Mouse (Mus musculus): Measurements from ENCODE around the gene Snx9. TPM values are rescaled to one million over a fixed set of nuclear protein-coding genes. Genes with fewer than 3 reads are reported as not detected.
A peak's percentile ranks its signal among the peaks of the same experiment; 100 is the strongest.

The Snx9 gene
- 37.5 and 40.9 TPM in 2 replicates for polyA plus RNA-seq (2014; fragmentation: Nextera tagmentation; extraction: Ambion mirVana)

- 0% methylated on average over 13 of the region's 131 CpGs for WGBS
- ATAC-seq (ENCODE audit: low read depth) (peak; percentile 89), DNase-seq (ENCODE audit: low spot score) (peak; percentile 77)
- Histone ChIP-seq H3K4me3 (ENCODE audit: low read depth, low read length) (peak within 1 kb of the TSS; percentile 86), H3K9ac (ENCODE audit: low read depth, low read length) (peak within 1 kb of the TSS; percentile 98), H3K27me3 (replicated peaks; ENCODE audit: control insufficient read depth, insufficient read depth, low read length) (no peaks in the 10 kb centered on the region), H3K4me1 (ENCODE audit: control insufficient read depth, insufficient read depth, low read length) (peaks cover 18% of the 10 kb centered on the region), H3K4me2 (ENCODE audit: low read depth, low read length) (peak within 1 kb of the TSS; percentile 77), H3K27ac (replicated peaks; ENCODE audit: low read depth, low read length) (peak within 1 kb of the TSS; percentile 98), H3K9me3 (ENCODE audit: control insufficient read depth, low read length) (no peaks in the 10 kb centered on the region), H3K36me3 (ENCODE audit: control insufficient read depth, insufficient read depth, low read length) (no peaks in the 10 kb centered on the region)
These were observed at the start of gene Snx9 for GRCm38 (mm10) chr17:5841128-5841942. Gene Snx9 (plus strand): TSS chr17:5841329.

GRCm38 (mm10) chr17:5792164-5792791 is 48.9 kb upstream of the Snx9 start:
- no peaks in the 10 kb centered on the region for H3K27me3 ChIP-seq (replicated peaks; ENCODE audit: control insufficient read depth, insufficient read depth, low read length)
- H3K4me1 ChIP-seq (ENCODE audit: control insufficient read depth, insufficient read depth, low read length), result peaks cover 3% of the 10 kb centered on the region
- no peak overlapping the region for H3K27ac ChIP-seq (replicated peaks; ENCODE audit: low read depth, low read length)
- no peaks in the 10 kb centered on the region for H3K36me3 ChIP-seq (ENCODE audit: control insufficient read depth, insufficient read depth, low read length)
- DNase-seq (ENCODE audit: low spot score), result no peak
- WGBS, result 84% methylated on average over 11 of the region's 12 CpGs
- H3K4me2 ChIP-seq (ENCODE audit: low read depth, low read length), result no peak overlapping the region
- no peak overlapping the region for H3K4me3 ChIP-seq (ENCODE audit: low read depth, low read length)
- H3K9ac ChIP-seq (ENCODE audit: low read depth, low read length), result no peak overlapping the region
- ATAC-seq (ENCODE audit: low read depth), result no peak
- H3K9me3 ChIP-seq (ENCODE audit: control insufficient read depth, low read length), result no peaks in the 10 kb centered on the region

GRCm38 (mm10) chr17:5793593-5793992 is 47.5 kb upstream of the Snx9 start:
- no peaks in the 10 kb centered on the region for H3K9me3 ChIP-seq (ENCODE audit: control insufficient read depth, low read length)
- H3K27ac ChIP-seq (replicated peaks; ENCODE audit: low read depth, low read length), result no peak overlapping the region
- no peak for DNase-seq (ENCODE audit: low spot score)
- WGBS, result 75% methylated on average over 4 of the region's 4 CpGs
- ATAC-seq (ENCODE audit: low read depth), result no peak
- H3K4me1 ChIP-seq (ENCODE audit: control insufficient read depth, insufficient read depth, low read length), result peaks cover 6% of the 10 kb centered on the region
- H3K36me3 ChIP-seq (ENCODE audit: control insufficient read depth, insufficient read depth, low read length), result no peaks in the 10 kb centered on the region
- H3K4me3 ChIP-seq (ENCODE audit: low read depth, low read length), result no peak overlapping the region
- no peak overlapping the region for H3K4me2 ChIP-seq (ENCODE audit: low read depth, low read length)
- no peak overlapping the region for H3K9ac ChIP-seq (ENCODE audit: low read depth, low read length)
- no peaks in the 10 kb centered on the region for H3K27me3 ChIP-seq (replicated peaks; ENCODE audit: control insufficient read depth, insufficient read depth, low read length)

- H3K4me2 ChIP-seq (ENCODE audit: low read depth, low read length), result no peak overlapping the region
- ATAC-seq (ENCODE audit: low read depth) (no peak), DNase-seq (ENCODE audit: low spot score) (no peak)
- no peaks in the 10 kb centered on the region for H3K36me3 ChIP-seq (ENCODE audit: control insufficient read depth, insufficient read depth, low read length)
- no peak overlapping the region for H3K4me3 ChIP-seq (ENCODE audit: low read depth, low read length)
- no peak overlapping the region for H3K9ac ChIP-seq (ENCODE audit: low read depth, low read length)
- 47% methylated on average over 5 of the region's 5 CpGs for WGBS
- no peaks in the 10 kb centered on the region for H3K27me3 ChIP-seq (replicated peaks; ENCODE audit: control insufficient read depth, insufficient read depth, low read length)
- H3K9me3 ChIP-seq (ENCODE audit: control insufficient read depth, low read length), result no peaks in the 10 kb centered on the region
- H3K4me1 ChIP-seq (ENCODE audit: control insufficient read depth, insufficient read depth, low read length), result peaks cover 6% of the 10 kb centered on the region
- H3K27ac ChIP-seq (replicated peaks; ENCODE audit: low read depth, low read length), result no peak overlapping the region
These were observed 46.9 kb upstream of the Snx9 start for GRCm38 (mm10) chr17:5794276-5794675.

- peaks cover 6% of the 10 kb centered on the region for H3K4me1 ChIP-seq (ENCODE audit: control insufficient read depth, insufficient read depth, low read length)
These were observed 45.8 kb upstream of the Snx9 start for GRCm38 (mm10) chr17:5795369-5795768.

GRCm38 (mm10) chr17:5795878-5796277 is 45.3 kb upstream of the Snx9 start:
- DNase-seq (ENCODE audit: low spot score), result peak; percentile 96
- Histone ChIP-seq H3K27ac (replicated peaks; ENCODE audit: low read depth, low read length) (no peak overlapping the region), H3K4me3 (ENCODE audit: low read depth, low read length) (no peak overlapping the region), H3K27me3 (replicated peaks; ENCODE audit: control insufficient read depth, insufficient read depth, low read length) (no peaks in the 10 kb centered on the region), H3K36me3 (ENCODE audit: control insufficient read depth, insufficient read depth, low read length) (no peaks in the 10 kb centered on the region), H3K9me3 (ENCODE audit: control insufficient read depth, low read length) (no peaks in the 10 kb centered on the region), H3K4me2 (ENCODE audit: low read depth, low read length) (no peak overlapping the region), H3K9ac (ENCODE audit: low read depth, low read length) (no peak overlapping the region), H3K4me1 (ENCODE audit: control insufficient read depth, insufficient read depth, low read length) (peaks cover 6% of the 10 kb centered on the region)
- WGBS, result 2% methylated on average over 5 of the region's 5 CpGs
- ATAC-seq (ENCODE audit: low read depth), result peak; percentile 88

More at GRCm38 (mm10) chr17:5795369-5795768, 45.8 kb upstream of the Snx9 start:
- DNase-seq (ENCODE audit: low spot score), result no peak
- Histone ChIP-seq H3K9me3 (ENCODE audit: control insufficient read depth, low read length) (no peaks in the 10 kb centered on the region), H3K27me3 (replicated peaks; ENCODE audit: control insufficient read depth, insufficient read depth, low read length) (no peaks in the 10 kb centered on the region), H3K4me2 (ENCODE audit: low read depth, low read length) (no peak overlapping the region), H3K36me3 (ENCODE audit: control insufficient read depth, insufficient read depth, low read length) (no peaks in the 10 kb centered on the region), H3K4me3 (ENCODE audit: low read depth, low read length) (no peak overlapping the region), H3K27ac (replicated peaks; ENCODE audit: low read depth, low read length) (no peak overlapping the region), H3K9ac (ENCODE audit: low read depth, low read length) (no peak overlapping the region)
- WGBS, result 62% methylated on average over 5 of the region's 5 CpGs
- no peak for ATAC-seq (ENCODE audit: low read depth)

GRCm38 (mm10) chr17:5797124-5797760 is 43.9 kb upstream of the Snx9 start:
- Histone ChIP-seq H3K9ac (ENCODE audit: low read depth, low read length) (no peak overlapping the region), H3K4me2 (ENCODE audit: low read depth, low read length) (no peak overlapping the region), H3K4me1 (ENCODE audit: control insufficient read depth, insufficient read depth, low read length) (peaks cover 6% of the 10 kb centered on the region), H3K9me3 (ENCODE audit: control insufficient read depth, low read length) (no peaks in the 10 kb centered on the region), H3K27ac (replicated peaks; ENCODE audit: low read depth, low read length) (no peak overlapping the region), H3K36me3 (ENCODE audit: control insufficient read depth, insufficient read depth, low read length) (no peaks in the 10 kb centered on the region), H3K27me3 (replicated peaks; ENCODE audit: control insufficient read depth, insufficient read depth, low read length) (no peaks in the 10 kb centered on the region), H3K4me3 (ENCODE audit: low read depth, low read length) (no peak overlapping the region)
- WGBS, result 60% methylated on average over 5 of the region's 5 CpGs
- DNase-seq (ENCODE audit: low spot score) (no peak), ATAC-seq (ENCODE audit: low read depth) (no peak)

GRCm38 (mm10) chr17:5798221-5798801 is 42.8 kb upstream of the Snx9 start:
- ATAC-seq (ENCODE audit: low read depth) (no peak), DNase-seq (ENCODE audit: low spot score) (no peak)
- Histone ChIP-seq H3K9ac (ENCODE audit: low read depth, low read length) (no peak overlapping the region), H3K4me1 (ENCODE audit: control insufficient read depth, insufficient read depth, low read length) (peaks cover 6% of the 10 kb centered on the region), H3K36me3 (ENCODE audit: control insufficient read depth, insufficient read depth, low read length) (no peaks in the 10 kb centered on the region), H3K4me2 (ENCODE audit: low read depth, low read length) (no peak overlapping the region), H3K27ac (replicated peaks; ENCODE audit: low read depth, low read length) (no peak overlapping the region), H3K27me3 (replicated peaks; ENCODE audit: control insufficient read depth, insufficient read depth, low read length) (no peaks in the 10 kb centered on the region), H3K4me3 (ENCODE audit: low read depth, low read length) (no peak overlapping the region), H3K9me3 (ENCODE audit: control insufficient read depth, low read length) (no peaks in the 10 kb centered on the region)
- 64% methylated on average over 13 of the region's 13 CpGs for WGBS
